Mouse (Mus musculus): Measurements from ENCODE around the gene Lzts2. TPM values are rescaled to one million over a fixed set of nuclear protein-coding genes. Genes with fewer than 3 reads are reported as not detected.

Lzts2 gene
- polyA plus RNA-seq, 1 experiment = 0.33 TPM

- peaks cover 36% of the 10 kb centered on the region for H3K27me3 ChIP-seq (ENCODE audit: control insufficient read depth)
- no peak for TF ChIP-seq TAL1 (IDR thresholded peaks at IDR 0.05; ENCODE audit: low read length)
- peak; percentile 55 for TF ChIP-seq GATA1 (IDR thresholded peaks at IDR 0.05; ENCODE audit: low read length)
- H3K4me1 ChIP-seq (ENCODE audit: control insufficient read depth) = peaks cover 46% of the 10 kb centered on the region
- peak overlapping the region; percentile 26 for H3K4me3 ChIP-seq (replicated peaks)
- H3K36me3 ChIP-seq (ENCODE audit: control insufficient read depth) = no peaks in the 10 kb centered on the region
- H3K9me3 ChIP-seq (ENCODE audit: control insufficient read depth, low read length) = no peaks in the 10 kb centered on the region
These were observed 49.5 kb downstream of the Lzts2 start for GRCm38 (mm10) chr19:45063565-45064292.

GRCm38 (mm10) chr19:45065226-45065625 lies 51.0 kb downstream of the Lzts2 start:
- no peak for TF ChIP-seq GATA1 (IDR thresholded peaks at IDR 0.05; ENCODE audit: low read length)
- TF ChIP-seq TAL1 (IDR thresholded peaks at IDR 0.05; ENCODE audit: low read length) = no peak
- H3K36me3 ChIP-seq (ENCODE audit: control insufficient read depth) = no peaks in the 10 kb centered on the region
- peaks cover 36% of the 10 kb centered on the region for H3K4me1 ChIP-seq (ENCODE audit: control insufficient read depth)
- no peak overlapping the region for H3K4me3 ChIP-seq (replicated peaks)
- H3K27me3 ChIP-seq (ENCODE audit: control insufficient read depth) = peaks cover 36% of the 10 kb centered on the region
- no peaks in the 10 kb centered on the region for H3K9me3 ChIP-seq (ENCODE audit: control insufficient read depth, low read length)

- no peak for TF ChIP-seq TAL1 (IDR thresholded peaks at IDR 0.05; ENCODE audit: low read length)
- no peak for TF ChIP-seq GATA1 (IDR thresholded peaks at IDR 0.05; ENCODE audit: low read length)
- H3K9me3 ChIP-seq (ENCODE audit: control insufficient read depth, low read length) = no peaks in the 10 kb centered on the region
- H3K36me3 ChIP-seq (ENCODE audit: control insufficient read depth) = no peaks in the 10 kb centered on the region
- H3K27me3 ChIP-seq (ENCODE audit: control insufficient read depth) = peaks cover 36% of the 10 kb centered on the region
- no peak overlapping the region for H3K4me3 ChIP-seq (replicated peaks)
- peaks cover 34% of the 10 kb centered on the region for H3K4me1 ChIP-seq (ENCODE audit: control insufficient read depth)
These were observed 53.0 kb downstream of the Lzts2 start for GRCm38 (mm10) chr19:45067170-45067569.

- TF ChIP-seq GATA1 (IDR thresholded peaks at IDR 0.05; ENCODE audit: low read length) (no peak), TAL1 (IDR thresholded peaks at IDR 0.05; ENCODE audit: low read length) (no peak)
- H3K27me3 ChIP-seq (ENCODE audit: control insufficient read depth) = peaks cover 36% of the 10 kb centered on the region
- H3K9me3 ChIP-seq (ENCODE audit: control insufficient read depth, low read length) = no peaks in the 10 kb centered on the region
- H3K4me1 ChIP-seq (ENCODE audit: control insufficient read depth) = peaks cover 34% of the 10 kb centered on the region
- no peak overlapping the region for H3K4me3 ChIP-seq (replicated peaks)
- H3K36me3 ChIP-seq (ENCODE audit: control insufficient read depth) = no peaks in the 10 kb centered on the region
These were observed 53.7 kb downstream of the Lzts2 start for GRCm38 (mm10) chr19:45067758-45068510.

- TF ChIP-seq TAL1 (IDR thresholded peaks at IDR 0.05; ENCODE audit: low read length) = no peak
- no peak for TF ChIP-seq GATA1 (IDR thresholded peaks at IDR 0.05; ENCODE audit: low read length)
- peaks cover 16% of the 10 kb centered on the region; the same call in 1 of the 2 replicates for H3K9me3 ChIP-seq (ENCODE audit: control insufficient read depth, low read length)
- no peaks in the 10 kb centered on the region for H3K36me3 ChIP-seq (ENCODE audit: control insufficient read depth)
- H3K27me3 ChIP-seq (ENCODE audit: control insufficient read depth) = peaks cover 41% of the 10 kb centered on the region
- H3K4me3 ChIP-seq (replicated peaks) = peak overlapping the region; percentile 65
- H3K4me1 ChIP-seq (ENCODE audit: control insufficient read depth) = peaks cover 38% of the 10 kb centered on the region
These were observed 59.8 kb downstream of the Lzts2 start for GRCm38 (mm10) chr19:45073871-45074542.

- peaks cover 40% of the 10 kb centered on the region for H3K4me1 ChIP-seq (ENCODE audit: control insufficient read depth)
- H3K9me3 ChIP-seq (ENCODE audit: control insufficient read depth, low read length) = peaks cover 16% of the 10 kb centered on the region; the same call in 1 of the 2 replicates
- peak within 1 kb of the TSS; percentile 65 for H3K4me3 ChIP-seq (replicated peaks)
- H3K27me3 ChIP-seq (ENCODE audit: control insufficient read depth) = peaks cover 48% of the 10 kb centered on the region
- H3K36me3 ChIP-seq (ENCODE audit: control insufficient read depth) = no peaks in the 10 kb centered on the region
- TF ChIP-seq TAL1 (IDR thresholded peaks at IDR 0.05; ENCODE audit: low read length) = no peak
- TF ChIP-seq GATA1 (IDR thresholded peaks at IDR 0.05; ENCODE audit: low read length) = no peak
These were observed 60.5 kb downstream of the Lzts2 start, which contains the start of gene Kazald1 for GRCm38 (mm10) chr19:45074580-45075322. Kazald1 (plus strand) TSS chr19:45075241.

GRCm38 (mm10) chr19:45075323-45076035 lies 61.3 kb downstream of the Lzts2 start:
- no peaks in the 10 kb centered on the region for H3K36me3 ChIP-seq (ENCODE audit: control insufficient read depth)
- TF ChIP-seq TAL1 (IDR thresholded peaks at IDR 0.05; ENCODE audit: low read length) = no peak
- TF ChIP-seq GATA1 (IDR thresholded peaks at IDR 0.05; ENCODE audit: low read length) = no peak
- H3K27me3 ChIP-seq (ENCODE audit: control insufficient read depth) = peaks cover 55% of the 10 kb centered on the region
- peaks cover 45% of the 10 kb centered on the region for H3K4me1 ChIP-seq (ENCODE audit: control insufficient read depth)
- peaks cover 21% of the 10 kb centered on the region; the same call in 1 of the 2 replicates for H3K9me3 ChIP-seq (ENCODE audit: control insufficient read depth, low read length)
- H3K4me3 ChIP-seq (replicated peaks) = peak overlapping the region; percentile 65

- Histone ChIP-seq H3K27me3 (ENCODE audit: control insufficient read depth) (peaks cover 62% of the 10 kb centered on the region), H3K4me1 (ENCODE audit: control insufficient read depth) (peaks cover 43% of the 10 kb centered on the region)
- TF ChIP-seq TAL1 (IDR thresholded peaks at IDR 0.05; ENCODE audit: low read length) (no peak), GATA1 (IDR thresholded peaks at IDR 0.05; ENCODE audit: low read length) (no peak)
These were observed 61.9 kb downstream of the Lzts2 start for GRCm38 (mm10) chr19:45076036-45076575.

More at GRCm38 (mm10) chr19:45076036-45076575, 61.9 kb downstream of the Lzts2 start:
- Histone ChIP-seq H3K9me3 (ENCODE audit: control insufficient read depth, low read length) (peaks cover 21% of the 10 kb centered on the region; the same call in 1 of the 2 replicates), H3K36me3 (ENCODE audit: control insufficient read depth) (no peaks in the 10 kb centered on the region), H3K4me3 (replicated peaks) (peak overlapping the region; percentile 65)

Other genes starting within 250 kb of the Lzts2 start
- 0.54 and 0.61 TPM in 2 replicates for gene Slf2, start 83.3 kb upstream of the Lzts2 start, polyA plus RNA-seq (2012)
- gene Sema4g, start 25.3 kb upstream of the Lzts2 start, polyA plus RNA-seq (2012) = 0.05 TPM in 2 replicates
- gene Twnk, start 8.8 kb upstream of the Lzts2 start, polyA plus RNA-seq (2012) = 0.17 and 0.29 TPM in 2 replicates
- 7.0 and 7.7 TPM in 2 replicates for gene Mrpl43, start 8.0 kb upstream of the Lzts2 start, polyA plus RNA-seq (2012)
- gene Pdzd7, start 31.3 kb downstream of the Lzts2 start, polyA plus RNA-seq (2012) = not detected in 2 replicates
- 0.08 and 0.11 TPM in 2 replicates for gene Sfxn3, start 33.1 kb downstream of the Lzts2 start, polyA plus RNA-seq (2012)
- gene Kazald1, start 60.8 kb downstream of the Lzts2 start, polyA plus RNA-seq (2012) = not detected in 2 replicates
- not detected in 2 replicates for gene Tlx1, start 136.3 kb downstream of the Lzts2 start, polyA plus RNA-seq (2012)
- not detected in 2 replicates for gene Lbx1, start 221.4 kb downstream of the Lzts2 start, polyA plus RNA-seq (2012)

All from erythroblast, embryonic 14.5 days (primary cell).